Mouse (Mus musculus) MEL (cell line): Measurements from ENCODE around the gene C1qtnf5. TPM values are rescaled to one million over a fixed set of nuclear protein-coding genes. Genes with fewer than 3 reads are reported as not detected.
A peak's percentile ranks its signal among the peaks of the same experiment; 100 is the strongest.

Source experiments
- DNase-seq: peaks from one replicate; pipeline ENCODE4 v3.0.0; 2011; ENCODE audit warnings: low read depth, low spot score
- H3K27ac ChIP-seq: 2 replicates; pipeline ENCODE4 v1.5.1; 2012; ENCODE audit warnings: low read depth, mild to moderate bottlenecking, control low read depth, low read length, moderate library complexity; ENCODE audit not compliant: control insufficient read depth
- H3K27me3 ChIP-seq, 2 experiments: fragments of 150-350 bp in 1 of 2; sonication (generic) in 1 of 2; 2 replicates each; pipeline ENCODE4 v1.6.1; 2012; ENCODE audit warnings: low read length in 2 of 2, mild to moderate bottlenecking in 2 of 2, improper control_type of control experiment in 1 of 2, moderate library complexity in 1 of 2; ENCODE audit not compliant: insufficient read depth in 2 of 2, control insufficient read depth in 1 of 2
- H3K36me3 ChIP-seq, 2 experiments: 2 replicates each; pipeline ENCODE4 v1.6.1; 2012 to 2014; ENCODE audit warnings: low read length in 2 of 2, improper control_type of control experiment in 1 of 2, inconsistent platforms in 1 of 2, mild to moderate bottlenecking in 1 of 2; ENCODE audit not compliant: insufficient read depth in 2 of 2, control insufficient read depth in 1 of 2
- H3K4me1 ChIP-seq, 2 experiments: fragments of 150-350 bp in 1 of 2; sonication (generic) in 1 of 2; 2 replicates each; pipeline ENCODE4 v1.6.1; 2012; ENCODE audit warnings: low read length in 2 of 2, improper control_type of control experiment in 1 of 2, mild to moderate bottlenecking in 1 of 2; ENCODE audit not compliant: insufficient read depth in 2 of 2, control insufficient read depth in 1 of 2
- H3K4me3 ChIP-seq, 2 experiments: fragments of 150-350 bp in 1 of 2; sonication (generic) in 1 of 2; 2 replicates each; pipeline ENCODE4 v1.5.1; 2012; ENCODE audit warnings: low read depth in 2 of 2, low read length in 2 of 2, mild to moderate bottlenecking in 2 of 2, moderate library complexity in 2 of 2, control low read depth in 1 of 2, improper control_type of control experiment in 1 of 2; ENCODE audit not compliant: control insufficient read depth in 1 of 2, insufficient read depth in 1 of 2
- H3K79me2 ChIP-seq: 2 replicates; pipeline ENCODE4 v1.6.1; 2012; ENCODE audit warnings: mild to moderate bottlenecking, low read length, moderate library complexity; ENCODE audit not compliant: control insufficient read depth, poor library complexity, insufficient read depth
- H3K9ac ChIP-seq: 2 replicates; pipeline ENCODE4 v1.6.1; 2012; ENCODE audit warnings: low read depth, mild to moderate bottlenecking, control low read depth, low read length, moderate library complexity; ENCODE audit not compliant: control insufficient read depth, poor library complexity, severe bottlenecking
- H3K9me3 ChIP-seq: fragments of 150-350 bp; sonication (generic); replicated peaks from 2 replicates; pipeline ENCODE4 v1.6.1; 2012; ENCODE audit warnings: mild to moderate bottlenecking, low read length, improper control_type of control experiment, moderate library complexity; ENCODE audit not compliant: insufficient read depth
- CHD2 ChIP-seq: IDR thresholded peaks from 2 replicates; pipeline ENCODE4 v1.6.1; 2011; ENCODE audit warnings: low read length, improper control_type of control experiment
- CTCF ChIP-seq, 3 experiments: IDR thresholded peaks in 2 of 3; conservative IDR thresholded peaks in 1 of 3; 2 replicates each; pipeline ENCODE4 v1.5.1; 2011 to 2012; ENCODE audit warnings: low read length in 3 of 3, low read depth in 2 of 3, mild to moderate bottlenecking in 2 of 3, improper control_type of control experiment in 1 of 3, inconsistent platforms in 1 of 3, mixed read lengths in 1 of 3, moderate library complexity in 1 of 3; ENCODE audit not compliant: control insufficient read depth in 1 of 3, insufficient read depth in 1 of 3, poor library complexity in 1 of 3, severe bottlenecking in 1 of 3
- ETS1 ChIP-seq: IDR thresholded peaks from 2 replicates; pipeline ENCODE4 v1.6.1; 2012; ENCODE audit warnings: low read depth, mild to moderate bottlenecking, inconsistent platforms, low read length, improper control_type of control experiment, moderate library complexity
- GATA1 ChIP-seq: IDR thresholded peaks from 2 replicates; pipeline ENCODE4 v1.6.1; 2011; ENCODE audit warnings: low read depth, low read length, improper control_type of control experiment
- HCFC1 ChIP-seq: IDR thresholded peaks from 2 replicates; pipeline ENCODE4 v1.6.1; 2012; ENCODE audit warnings: low read depth, mild to moderate bottlenecking, inconsistent platforms, low read length, improper control_type of control experiment, moderate library complexity
- MAX ChIP-seq: IDR thresholded peaks from 2 replicates; pipeline ENCODE4 v1.6.1; 2011; ENCODE audit warnings: low read length, improper control_type of control experiment
- MAZ ChIP-seq: IDR thresholded peaks from 2 replicates; pipeline ENCODE4 v1.6.1; 2012; ENCODE audit warnings: low read depth, mild to moderate bottlenecking, inconsistent platforms, low read length, improper control_type of control experiment
- MEF2A ChIP-seq: IDR thresholded peaks from 2 replicates; pipeline ENCODE4 v1.6.1; 2014; ENCODE audit warnings: low read depth, mild to moderate bottlenecking, inconsistent platforms, low read length, improper control_type of control experiment; ENCODE audit not compliant: poor library complexity, insufficient replicate concordance, severe bottlenecking; ENCODE audit errors: extremely low read depth
- NELFE ChIP-seq: IDR thresholded peaks from 2 replicates; pipeline ENCODE4 v1.6.1; 2011; ENCODE audit warnings: low read depth, low read length, improper control_type of control experiment
- POLR2A ChIP-seq, 2 experiments: IDR thresholded peaks; 2 replicates each; pipeline ENCODE4 v1.6.1; 2011 to 2012; ENCODE audit warnings: low read length in 2 of 2, mild to moderate bottlenecking in 2 of 2, control low read depth in 1 of 2, improper control_type of control experiment in 1 of 2, low read depth in 1 of 2, moderate library complexity in 1 of 2; ENCODE audit not compliant: control insufficient read depth in 1 of 2, insufficient read depth in 1 of 2, poor library complexity in 1 of 2
- RAD21 ChIP-seq: IDR thresholded peaks from 2 replicates; pipeline ENCODE4 v1.6.1; 2011; ENCODE audit warnings: mild to moderate bottlenecking, low read depth, low read length, improper control_type of control experiment
- RCOR1 ChIP-seq: IDR thresholded peaks from 2 replicates; pipeline ENCODE4 v1.6.1; 2012; ENCODE audit warnings: low read depth, mild to moderate bottlenecking, inconsistent platforms, low read length, improper control_type of control experiment
- SIN3A ChIP-seq: IDR thresholded peaks from 2 replicates; pipeline ENCODE4 v1.6.1; 2012; ENCODE audit warnings: low read length, improper control_type of control experiment, inconsistent platforms
- SMC3 ChIP-seq: IDR thresholded peaks from 2 replicates; pipeline ENCODE4 v1.6.1; 2011; ENCODE audit warnings: low read depth, low read length, improper control_type of control experiment
- TBP ChIP-seq: IDR thresholded peaks from 2 replicates; pipeline ENCODE4 v1.8.0; 2011; ENCODE audit warnings: low read depth, low read length, improper control_type of control experiment
- ZC3H11A ChIP-seq: IDR thresholded peaks from 2 replicates; pipeline ENCODE4 v1.6.1; 2012; ENCODE audit warnings: low read depth, mild to moderate bottlenecking, inconsistent platforms, low read length, improper control_type of control experiment
- ZMIZ1 ChIP-seq: IDR thresholded peaks from 2 replicates; pipeline ENCODE4 v1.6.1; 2012; ENCODE audit warnings: low read depth, mild to moderate bottlenecking, inconsistent platforms, low read length, improper control_type of control experiment, moderate library complexity
- polyA plus RNA-seq, 2 experiments: library from polyadenylated mRNA; stranded (reverse) in 1 of 2; unstranded in 1 of 2; fragments of >175 nt in 1 of 2; fragments of >200 nt in 1 of 2; gene quantifications; 2 replicates each; pipeline versions ENCODE4 v1.2.1 to v1.2.4; 2012; ENCODE audit warnings: low replicate concordance in 2 of 2, low read depth in 1 of 2; ENCODE audit not compliant: insufficient read length in 2 of 2, insufficient read depth in 1 of 2, missing spikeins in 1 of 2
- total RNA-seq: library from RNA; depleted of rRNA; stranded (reverse); fragments of 300-350 nt; gene quantifications from 2 replicates; pipeline ENCODE4 v1.2.3, GENCODE M21; 2012

C1qtnf5 gene
- total and polyA plus RNA-seq, 3 experiments = 0.13 to 0.19 TPM; not detected in 1

GRCm38 (mm10) chr9:44107557-44108179 lies 623 bp downstream of the C1qtnf5 start:
- Histone ChIP-seq H3K27ac (no peak overlapping the region), H3K79me2 (peaks cover 45% of the 10 kb centered on the region), H3K9ac (no peak overlapping the region), H3K9me3 (no peaks in the 10 kb centered on the region), H3K4me3 (no peak overlapping the region), H3K36me3 (peaks cover 0 to 8% of the 10 kb centered on the region in 2 experiments; a peak in 3 of 4 replicates), H3K4me1 (peaks cover 0 to 16% of the 10 kb centered on the region in 2 experiments; a peak in 3 of 4 replicates), H3K27me3 (no peaks in the 10 kb centered on the region)
- no peak for DNase-seq
- TF ChIP-seq GATA1 (no peak), RCOR1 (no peak), CTCF (IDR thresholded peaks at IDR 0.05 in 2 of 3, conservative IDR thresholded peaks at IDR 0.05 in 1 of 3; ENCODE audit: control insufficient read depth in 1 of 3, insufficient read depth in 1 of 3, low read depth in 2 of 3, low read length in 3 of 3, poor library complexity in 1 of 3, severe bottlenecking in 1 of 3) (peak; percentile 26 to 73 (median 47); a peak in 5 of 6 replicates)

- TF ChIP-seq SIN3A (no peak), NELFE (no peak), POLR2A (IDR thresholded peaks at IDR 0.05; ENCODE audit: control insufficient read depth in 1 of 2, insufficient read depth in 1 of 2, low read depth in 1 of 2, low read length in 2 of 2, poor library complexity in 1 of 2) (no peak), HCFC1 (no peak), MAZ (no peak), TBP (no peak), GATA1 (no peak), CHD2 (no peak)
- Histone ChIP-seq H3K36me3 (peaks cover 0 to 8% of the 10 kb centered on the region in 2 experiments; a peak in 3 of 4 replicates), H3K27me3 (no peaks in the 10 kb centered on the region), H3K4me3 (no peak overlapping the region), H3K27ac (no peak overlapping the region), H3K9me3 (no peaks in the 10 kb centered on the region), H3K4me1 (peaks cover 0 to 16% of the 10 kb centered on the region in 2 experiments; a peak in 3 of 4 replicates), H3K9ac (no peak overlapping the region), H3K79me2 (peaks cover 49% of the 10 kb centered on the region)
- DNase-seq = no peak
These were observed 1.4 kb downstream of the C1qtnf5 start for GRCm38 (mm10) chr9:44108269-44109055.

GRCm38 (mm10) chr9:44109360-44110095 lies 2.5 kb downstream of the C1qtnf5 start:
- Histone ChIP-seq H3K27me3 (no peaks in the 10 kb centered on the region), H3K79me2 (peaks cover 49% of the 10 kb centered on the region), H3K4me1 (peaks cover 0 to 21% of the 10 kb centered on the region in 2 experiments; a peak in 3 of 4 replicates), H3K36me3 (peaks cover 0 to 14% of the 10 kb centered on the region in 2 experiments; a peak in 3 of 4 replicates), H3K9me3 (no peaks in the 10 kb centered on the region), H3K4me3 (peak overlapping the region in 1 of 2 experiments; percentile 23; a peak in 1 of 4 replicates), H3K27ac (no peak overlapping the region), H3K9ac (0 out of 2 replicates have a peak overlapping the region, but pooled peaks have one; percentile 26)
- DNase-seq = peak; percentile 79
- TF ChIP-seq RAD21 (peak; percentile 49), RCOR1 (peak; percentile 43; the same call in 1 of the 2 replicates), MEF2A (no peak), ZMIZ1 (no peak), CTCF (IDR thresholded peaks at IDR 0.05 in 2 of 3, conservative IDR thresholded peaks at IDR 0.05 in 1 of 3; ENCODE audit: control insufficient read depth in 1 of 3, insufficient read depth in 1 of 3, low read depth in 2 of 3, low read length in 3 of 3, poor library complexity in 1 of 3, severe bottlenecking in 1 of 3) (peak; percentile 71 to 77 (median 71)), ZC3H11A (no peak), MAX (no peak), SMC3 (peak; percentile 41), GATA1 (peak; percentile 68), ETS1 (0 out of 2 replicates have a peak, but pooled peaks have one; percentile 12), SIN3A (no peak), HCFC1 (no peak)
